Mouse (Mus musculus) brain, adult 10 weeks (tissue): Measurements from ENCODE around the gene Lrch2. TPM values are rescaled to one million over a fixed set of nuclear protein-coding genes. Genes with fewer than 3 reads are reported as not detected.

Experiments used
- polyA plus RNA-seq: library from polyadenylated mRNA; stranded (reverse); fragments of 350-450 nt; fragmentation: Illumina TruSeq; extraction: RNeasy Lipid Tissue Mini Kit (QIAGEN cat#74804); gene quantifications from one replicate; pipeline ENCODE4 v1.2.3, GENCODE M21; 2015; ENCODE audit warnings: low read depth, low replicate concordance

Lrch2 gene
- polyA plus RNA-seq = 22.0 TPM

GRCm38 (mm10) chrX:147553421-147554201 lies at the start of gene Lrch2:
Gene Lrch2 (minus strand): TSS chrX:147554081.

DNA sequence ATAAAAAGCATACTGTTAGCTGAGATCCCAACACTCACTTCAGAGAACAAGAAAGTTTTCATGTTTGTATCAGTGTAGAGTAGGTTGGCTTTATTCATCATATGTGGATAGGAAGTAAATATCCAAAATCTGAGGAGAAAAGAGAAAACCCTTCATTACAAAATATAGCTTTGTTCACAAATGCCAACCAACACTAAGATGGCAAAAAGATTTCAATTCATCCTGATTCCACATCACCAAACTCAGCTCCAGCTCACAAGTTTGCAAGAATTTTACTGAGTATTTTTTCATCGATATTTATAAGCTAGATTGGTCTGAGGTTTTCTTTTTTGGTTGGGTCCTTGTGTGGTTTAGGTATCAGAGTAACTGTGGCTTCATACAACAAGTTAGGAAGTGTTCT lies 100.3 kb downstream of the Lrch2 start, which contains the start of gene Vmn1r239-ps:
TSS of gene Vmn1r239-ps (minus strand) at position 101 of the 400 bp plus-strand sequence.

GRCm38 (mm10) chrX:147429129-147429528 lies 124.8 kb downstream of the Lrch2 start, which contains the start of gene Il13ra2:
Gene Il13ra2 (minus strand): TSS chrX:147429192.

Other genes starting within 250 kb of the Lrch2 start
- not detected for gene Il13ra2, start 124.9 kb downstream of the Lrch2 start, polyA plus RNA-seq
- gene Vmn1r239-ps, start 100.4 kb downstream of the Lrch2 start, polyA plus RNA-seq = not detected
- gene Gm15128, start 211.9 kb upstream of the Lrch2 start, polyA plus RNA-seq = not detected